Mouse (Mus musculus): ENCODE data around the gene Sox5.

Gene Sox5

DNA sequence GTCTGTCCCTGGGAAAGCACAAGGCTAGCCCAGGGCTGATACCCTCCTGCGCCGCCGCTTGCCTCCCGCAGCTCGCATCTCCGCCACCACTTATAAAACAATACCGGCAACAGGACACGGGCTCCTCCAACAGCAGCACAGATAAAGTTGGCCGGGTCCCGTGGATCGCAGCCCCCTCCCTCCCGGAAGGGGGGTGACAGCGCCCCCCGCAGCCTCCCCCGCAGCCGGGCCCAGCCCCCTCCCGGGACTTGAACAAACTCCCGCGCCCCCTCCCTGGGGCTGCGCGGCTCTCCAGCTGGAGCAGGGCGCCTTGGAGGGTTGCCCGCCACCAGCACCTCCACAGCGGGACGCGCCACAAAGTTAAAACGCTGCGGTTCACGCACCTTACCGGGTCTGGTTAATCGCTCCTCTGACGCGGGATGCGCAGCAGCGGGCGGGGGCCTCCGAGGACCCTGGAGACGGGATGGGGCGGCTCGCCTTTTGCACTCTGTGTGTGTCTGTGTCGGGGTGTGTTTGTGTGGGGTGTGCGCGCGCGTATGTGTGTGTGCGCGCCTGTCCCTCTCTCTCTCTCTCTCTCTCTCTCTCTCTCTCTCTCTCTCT lies at the start of gene Sox5:
TSS of gene Sox5 (minus strand) at position 547 of the 600 bp plus-strand sequence.
- in situ Hi-C loops (cut with MboI; ENCODE audit: low sequenced_read_pairs), result no loop called here

DNA sequence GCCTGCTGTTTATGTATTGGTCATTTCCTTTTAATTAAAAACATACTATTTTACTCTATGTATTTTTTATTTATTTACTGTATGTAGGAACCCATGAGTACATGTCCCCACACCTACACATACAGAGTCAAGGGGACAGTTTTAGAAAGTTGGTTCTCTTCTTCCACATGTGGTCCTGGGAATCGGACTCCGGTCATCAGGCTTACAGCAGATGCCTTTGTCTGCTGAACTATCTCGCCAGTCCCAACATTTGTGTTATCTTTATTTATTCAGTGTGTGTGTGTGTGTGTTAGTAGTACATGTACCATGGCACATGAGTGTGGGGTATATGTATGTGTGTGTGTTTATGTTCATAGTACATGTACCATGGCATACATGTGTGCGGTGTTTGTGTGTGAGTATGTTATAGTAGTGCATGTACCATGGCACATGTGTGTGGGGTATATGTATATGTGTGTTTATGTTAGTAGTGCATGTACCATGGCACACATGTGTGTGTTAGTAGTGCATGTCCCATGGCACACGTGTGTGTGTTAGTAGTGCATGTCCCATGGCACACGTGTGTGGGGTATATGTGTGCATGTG lies 43.3 kb upstream of the Sox5 start:
- in situ Hi-C loops (cut with MboI; ENCODE audit: low sequenced_read_pairs), result no loop called here

DNA sequence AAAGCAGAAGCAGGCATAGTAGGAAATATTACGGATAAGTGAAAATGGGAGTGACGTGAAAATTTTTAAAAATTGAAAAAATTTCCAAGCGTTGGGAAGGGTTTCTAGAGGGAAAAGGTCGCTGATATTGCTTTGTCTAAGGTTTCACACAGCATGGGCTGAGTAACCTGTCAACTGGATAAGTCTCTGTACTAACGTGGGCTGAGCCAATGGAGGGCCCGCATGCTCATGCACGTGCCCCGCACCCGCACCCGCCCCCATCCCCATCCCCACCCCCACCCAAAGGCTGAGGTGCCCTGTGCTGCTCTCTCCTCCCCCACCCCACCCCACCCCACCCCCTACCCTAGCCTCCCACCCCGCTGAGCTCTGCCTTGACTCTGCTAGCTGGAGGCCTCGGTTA lies 42.4 kb upstream of the Sox5 start:
- in situ Hi-C loops (cut with MboI; ENCODE audit: low sequenced_read_pairs), result no loop called here

DNA sequence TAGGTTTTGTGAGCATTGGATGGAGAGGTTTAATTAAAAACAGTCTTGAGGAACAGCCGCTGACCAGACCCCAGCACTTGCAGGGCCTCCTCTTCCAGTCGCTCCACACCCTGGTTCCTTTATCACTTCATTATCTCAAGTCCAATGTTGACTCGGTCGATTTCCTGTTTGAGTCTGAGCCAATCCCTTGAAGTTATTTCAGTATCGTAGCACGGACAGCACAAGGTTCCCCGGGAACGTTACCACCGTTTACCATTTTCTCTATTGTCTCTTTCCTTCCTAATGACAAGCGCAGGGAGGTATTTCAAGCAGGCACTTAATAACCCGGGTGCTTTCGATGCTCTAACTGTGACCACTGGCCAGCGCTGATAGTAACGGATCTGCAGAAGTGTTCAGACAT lies 40.8 kb upstream of the Sox5 start:
- in situ Hi-C loops (cut with MboI; ENCODE audit: low sequenced_read_pairs), result no loop called here

DNA sequence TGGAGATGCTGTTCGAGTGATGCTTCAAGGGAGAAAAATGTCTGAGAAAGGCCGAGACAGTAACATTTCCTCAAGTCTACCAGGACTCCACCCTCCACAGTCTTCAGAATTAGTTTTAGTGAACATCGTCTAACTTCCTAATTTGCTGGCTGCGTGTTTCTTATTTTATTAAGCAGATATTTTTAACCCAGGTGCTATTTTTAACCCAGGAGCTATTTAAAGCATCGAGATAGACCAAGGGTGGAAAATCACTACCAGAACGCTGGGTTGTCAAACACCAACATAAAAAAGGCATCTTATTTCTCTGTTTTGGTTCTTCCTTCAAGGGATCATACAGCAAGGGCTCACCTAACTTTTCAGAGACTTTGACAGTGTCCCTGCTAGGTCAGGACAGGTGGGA lies 39.2 kb upstream of the Sox5 start:
- in situ Hi-C loops (cut with MboI; ENCODE audit: low sequenced_read_pairs), result no loop called here

DNA sequence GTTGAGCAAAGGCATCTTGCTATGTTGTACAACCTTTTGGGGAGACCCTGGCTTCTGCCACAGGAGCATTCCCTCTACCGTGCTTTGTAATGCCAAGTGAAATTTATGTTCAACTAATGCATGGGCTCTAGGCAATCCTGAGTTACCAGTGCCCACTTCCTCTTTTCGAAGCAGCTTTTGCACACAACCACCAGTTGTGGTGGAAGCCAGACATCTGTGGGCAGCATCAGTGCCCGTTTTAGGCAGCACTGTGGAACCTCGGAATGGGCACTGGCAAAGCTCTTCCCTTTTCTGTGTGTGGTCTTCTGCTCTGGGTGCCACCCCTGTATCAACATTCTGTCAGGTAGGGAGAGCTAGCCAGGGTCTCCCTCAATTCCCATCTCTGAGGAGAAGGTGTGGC lies 36.2 kb upstream of the Sox5 start:
- in situ Hi-C loops (cut with MboI; ENCODE audit: low sequenced_read_pairs), result no loop called here

DNA sequence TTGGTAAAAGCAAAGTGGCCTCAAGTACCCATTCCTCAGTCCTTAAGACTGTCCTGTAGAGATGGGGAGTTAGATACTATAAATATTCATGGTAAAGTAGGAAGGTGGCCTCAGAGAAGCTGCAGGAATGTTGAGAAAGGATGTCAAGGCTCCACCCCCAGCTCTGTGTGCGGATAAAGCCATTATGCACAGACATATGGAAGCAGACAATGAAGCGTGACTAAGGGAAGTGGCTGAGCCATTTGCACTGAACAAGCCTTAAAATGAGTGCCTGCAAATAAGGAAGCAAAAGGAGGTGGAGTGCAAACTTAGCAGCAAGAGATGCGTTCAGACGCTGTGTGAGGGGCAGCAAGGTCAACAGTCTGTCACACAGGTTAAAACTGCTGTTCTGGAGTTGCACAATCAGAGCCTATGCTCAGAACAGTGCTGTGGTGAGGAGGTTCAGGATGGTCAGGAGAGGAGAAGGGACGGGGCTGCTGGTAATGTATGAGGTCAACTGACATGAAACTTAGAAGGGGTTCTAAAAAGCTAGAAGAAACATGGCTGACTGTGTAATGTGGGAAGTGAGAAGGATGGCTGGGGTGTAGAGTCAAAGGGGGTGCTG lies 35.7 kb upstream of the Sox5 start:
- in situ Hi-C loops (cut with MboI; ENCODE audit: low sequenced_read_pairs), result no loop called here

DNA sequence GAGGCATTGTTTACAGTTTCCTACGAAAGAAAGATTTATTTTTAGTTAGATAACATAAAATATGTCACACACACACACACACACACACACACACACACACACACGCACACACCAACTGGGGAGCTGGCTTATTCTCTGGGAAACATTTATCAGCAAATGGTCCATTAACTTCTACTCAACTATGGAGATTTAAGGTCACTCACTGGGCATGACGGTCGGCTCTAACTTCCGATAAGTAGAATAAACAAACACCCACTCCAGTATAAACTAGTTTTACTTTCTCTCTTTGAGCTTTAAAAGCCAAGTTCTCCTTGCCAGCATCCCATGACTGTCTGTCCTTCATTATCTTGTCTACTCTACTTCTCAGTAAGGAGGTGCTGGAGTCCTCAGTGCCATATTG lies 33.8 kb upstream of the Sox5 start:
- in situ Hi-C loops (cut with MboI; ENCODE audit: low sequenced_read_pairs), result no loop called here

DNA sequence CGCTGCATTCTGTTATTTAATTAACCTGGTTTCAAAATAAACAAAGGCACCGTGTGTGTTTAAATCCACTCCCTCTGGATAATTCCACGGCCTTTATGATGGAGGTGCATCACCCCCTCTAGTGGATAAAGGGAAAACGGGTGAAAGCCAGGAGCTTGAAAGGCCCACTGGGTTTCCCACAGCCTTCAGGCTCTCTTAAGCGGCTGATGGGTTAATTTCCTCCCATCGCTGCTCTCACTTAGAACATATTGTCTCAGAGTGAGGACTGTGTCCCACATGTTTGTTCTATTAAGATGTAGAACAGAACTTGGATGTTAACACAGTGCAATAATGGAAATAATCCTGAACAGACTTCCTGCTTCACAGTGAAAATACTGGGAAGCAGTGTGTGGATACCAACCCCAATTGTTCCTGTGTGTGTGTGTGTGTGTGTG lies 33.2 kb upstream of the Sox5 start:
- in situ Hi-C loops (cut with MboI; ENCODE audit: low sequenced_read_pairs), result no loop called here

DNA sequence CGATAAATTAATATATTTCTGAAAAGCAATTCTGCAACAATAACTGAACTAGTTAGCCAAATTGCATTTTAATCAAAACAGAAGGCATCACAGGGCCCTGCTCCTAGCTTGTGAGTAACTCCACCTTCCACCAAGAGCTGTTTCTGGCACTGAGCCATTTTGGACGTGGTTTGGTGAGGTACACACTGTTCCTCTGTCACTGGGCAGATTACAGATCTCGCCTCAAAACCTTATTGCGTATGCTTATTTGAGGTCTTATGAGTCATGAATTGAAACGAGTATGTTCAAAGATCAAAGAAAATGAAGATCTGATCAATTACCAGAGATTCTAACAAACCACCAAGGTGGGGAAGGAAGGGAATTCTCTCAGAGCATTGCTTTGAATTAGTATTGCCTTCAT lies 22.5 kb upstream of the Sox5 start:
- in situ Hi-C loops (cut with MboI; ENCODE audit: low sequenced_read_pairs), result no loop called here

DNA sequence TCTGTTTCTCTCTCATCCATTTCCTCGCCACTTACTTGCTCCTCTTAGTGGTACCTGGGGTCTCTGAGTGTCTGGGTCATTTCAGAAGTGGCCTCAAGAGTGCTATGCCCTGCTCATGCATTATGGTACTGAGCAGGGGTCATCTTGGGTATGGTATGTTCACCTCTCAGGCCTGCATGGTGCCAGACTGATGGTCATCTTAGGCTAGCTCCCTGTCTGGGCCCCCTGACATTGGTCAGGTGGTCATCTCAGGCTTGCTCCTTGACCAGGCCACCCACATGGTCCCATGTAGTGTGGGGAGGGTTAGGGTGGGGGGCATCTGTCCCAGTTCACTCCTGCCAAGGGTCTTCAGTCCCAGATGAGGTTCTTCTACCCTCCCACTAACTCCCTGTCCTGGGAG lies 21.3 kb upstream of the Sox5 start:
- in situ Hi-C loops (cut with MboI; ENCODE audit: low sequenced_read_pairs), result no loop called here

DNA sequence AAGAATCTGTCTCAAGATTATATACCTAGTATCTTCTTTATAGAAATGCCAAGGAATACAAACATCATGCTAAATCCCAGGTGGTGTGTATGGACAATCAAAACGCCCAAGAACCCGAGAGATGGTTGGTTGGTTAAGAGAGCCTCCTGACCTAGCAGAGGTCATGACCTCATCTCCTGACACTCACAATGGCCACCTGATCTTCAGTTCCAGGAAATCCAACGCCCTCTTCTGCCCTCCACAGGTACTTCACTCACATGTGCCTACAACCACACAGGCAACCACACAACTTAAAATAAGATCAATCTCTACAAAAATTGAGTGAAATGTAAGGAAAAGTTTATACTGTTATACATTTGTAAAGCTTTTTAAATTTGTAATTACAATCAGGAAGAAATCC lies 12.6 kb upstream of the Sox5 start:
- in situ Hi-C loops (cut with MboI; ENCODE audit: low sequenced_read_pairs), result no loop called here

DNA sequence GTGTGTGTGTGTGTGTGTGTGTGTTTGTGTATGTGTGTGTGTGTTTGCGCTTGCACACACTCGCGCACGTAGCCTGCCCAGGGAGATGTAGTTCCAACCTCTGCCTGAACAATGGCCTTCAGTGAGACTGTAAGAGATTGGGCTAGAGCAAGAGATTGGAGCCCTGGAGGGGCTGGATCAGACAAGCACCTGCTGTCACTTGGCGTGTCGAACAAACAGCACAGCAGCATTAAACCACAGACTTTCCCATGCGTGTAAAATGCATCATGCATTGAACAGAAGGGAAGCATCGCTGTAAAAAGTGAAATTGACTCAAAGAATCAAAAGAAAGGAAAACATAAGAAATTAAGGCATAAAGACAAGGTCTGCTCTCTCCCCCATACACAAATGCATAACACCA lies 11.1 kb upstream of the Sox5 start:
- in situ Hi-C loops (cut with MboI; ENCODE audit: low sequenced_read_pairs), result no loop called here

DNA sequence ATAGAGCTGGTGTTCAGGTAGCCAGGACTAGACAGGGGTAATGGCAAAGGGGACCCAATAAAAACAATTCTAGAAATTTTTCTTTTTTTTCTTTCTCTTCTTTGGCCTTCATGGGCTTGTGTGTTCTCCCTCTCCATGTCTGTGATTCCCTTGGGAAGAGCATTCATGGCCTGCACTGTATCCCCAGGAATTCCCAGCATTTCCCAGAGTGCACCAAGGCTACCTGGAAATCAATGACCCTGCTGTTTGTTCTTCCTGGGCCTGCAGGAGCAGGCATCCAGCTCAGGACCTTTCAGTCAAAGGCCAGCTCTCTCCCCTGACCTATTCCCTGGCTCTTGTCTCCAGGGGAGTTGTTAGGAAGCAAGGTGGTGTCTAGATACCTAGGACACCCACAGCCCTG lies 1.5 kb upstream of the Sox5 start:
- in situ Hi-C loops (cut with MboI; ENCODE audit: low sequenced_read_pairs), result no loop called here

DNA sequence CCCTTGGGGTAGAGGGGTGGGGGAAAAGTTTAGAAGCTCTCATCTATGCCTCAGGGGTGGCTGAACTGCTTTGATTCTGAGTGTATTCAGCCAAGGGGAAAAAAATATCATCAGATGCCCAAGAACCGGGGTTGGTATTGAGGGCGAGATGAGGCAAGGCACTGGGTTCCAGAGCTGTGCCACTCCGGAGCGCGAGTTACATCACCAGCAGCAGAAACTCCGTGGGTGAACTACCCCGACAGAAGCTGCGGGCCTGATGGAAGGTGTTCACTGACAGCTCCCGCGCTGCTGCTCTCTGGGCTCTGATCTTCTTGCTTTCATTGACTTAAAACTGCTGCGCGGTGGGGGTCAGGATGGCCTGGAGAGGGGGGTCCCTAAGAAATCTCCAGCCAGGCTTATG lies 1.1 kb upstream of the Sox5 start:
- in situ Hi-C loops (cut with MboI; ENCODE audit: low sequenced_read_pairs), result no loop called here

DNA sequence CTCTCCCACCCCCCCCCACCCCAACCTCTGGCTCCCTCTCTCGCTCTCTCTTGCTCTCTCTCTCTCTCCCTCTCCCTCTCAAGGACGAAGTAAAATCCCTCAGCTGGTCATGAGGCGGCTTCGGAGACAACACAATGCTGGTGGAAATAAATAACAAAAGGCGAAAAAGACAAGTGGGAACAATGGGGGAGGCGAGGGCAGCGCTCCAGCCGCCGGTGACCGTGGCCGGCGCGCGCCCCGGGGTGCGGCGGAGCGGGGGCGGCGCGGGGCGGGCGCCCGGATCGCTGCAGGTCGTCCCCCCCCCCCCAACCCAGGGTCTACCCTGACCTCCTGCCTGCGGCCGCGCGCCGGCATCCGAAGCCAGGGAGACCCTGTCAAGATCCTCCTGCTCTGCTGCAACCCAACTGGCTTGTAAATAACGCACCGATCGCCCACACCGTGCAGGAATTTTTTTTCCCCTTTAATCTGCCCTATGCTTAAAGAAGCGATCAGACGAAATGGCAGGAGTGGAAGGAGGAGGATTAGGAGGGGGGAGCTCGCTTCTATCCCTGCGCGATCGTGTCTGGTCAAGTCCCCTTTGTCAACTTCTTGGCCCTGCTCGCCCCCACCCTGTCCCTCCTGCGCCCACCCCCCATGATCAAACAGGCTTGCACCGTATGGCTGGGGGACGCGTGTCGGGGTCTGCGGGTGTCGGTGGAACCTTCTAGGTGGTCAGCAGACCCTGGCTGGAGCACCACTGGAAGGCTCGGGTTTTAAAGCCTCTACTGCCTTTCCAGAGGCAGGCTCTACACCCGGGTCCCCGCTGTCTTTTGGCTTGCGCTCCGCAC lies 467 bp upstream of the Sox5 start:
- in situ Hi-C loops (cut with MboI; ENCODE audit: low sequenced_read_pairs), result no loop called here

DNA sequence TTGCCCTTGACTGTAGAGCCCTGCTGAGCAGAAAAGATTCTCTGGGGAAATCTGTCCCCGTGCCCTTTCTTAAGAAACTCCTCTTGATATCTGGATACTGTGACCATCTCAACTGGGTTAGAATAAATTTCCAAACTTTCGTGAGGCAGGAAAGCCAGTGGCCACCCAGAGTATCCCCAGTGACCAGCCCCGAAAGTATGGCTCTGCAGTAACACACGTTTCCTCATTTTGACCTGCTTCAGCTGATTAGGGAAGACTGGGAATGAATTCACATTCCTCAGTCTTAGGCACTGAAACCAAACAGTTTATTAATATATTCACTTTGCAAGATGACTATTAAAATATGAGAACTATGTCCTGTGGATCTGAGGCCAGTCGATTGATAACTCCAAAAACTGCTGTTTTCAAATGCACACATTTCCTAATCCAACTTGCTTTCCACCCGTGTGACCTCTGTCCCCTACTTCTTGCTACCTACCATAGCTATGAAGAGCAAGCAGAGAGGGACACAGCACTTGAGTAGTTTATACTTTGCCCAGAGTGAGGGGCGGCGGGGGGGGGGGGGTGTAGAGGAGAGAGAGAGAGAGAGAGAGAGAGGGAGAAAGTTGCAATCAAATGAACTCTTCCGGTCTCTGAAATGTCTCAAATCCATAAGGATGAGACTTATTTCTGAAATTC lies 1.0 kb downstream of the Sox5 start:
- in situ Hi-C loops (cut with MboI; ENCODE audit: low sequenced_read_pairs), result no loop called here

DNA sequence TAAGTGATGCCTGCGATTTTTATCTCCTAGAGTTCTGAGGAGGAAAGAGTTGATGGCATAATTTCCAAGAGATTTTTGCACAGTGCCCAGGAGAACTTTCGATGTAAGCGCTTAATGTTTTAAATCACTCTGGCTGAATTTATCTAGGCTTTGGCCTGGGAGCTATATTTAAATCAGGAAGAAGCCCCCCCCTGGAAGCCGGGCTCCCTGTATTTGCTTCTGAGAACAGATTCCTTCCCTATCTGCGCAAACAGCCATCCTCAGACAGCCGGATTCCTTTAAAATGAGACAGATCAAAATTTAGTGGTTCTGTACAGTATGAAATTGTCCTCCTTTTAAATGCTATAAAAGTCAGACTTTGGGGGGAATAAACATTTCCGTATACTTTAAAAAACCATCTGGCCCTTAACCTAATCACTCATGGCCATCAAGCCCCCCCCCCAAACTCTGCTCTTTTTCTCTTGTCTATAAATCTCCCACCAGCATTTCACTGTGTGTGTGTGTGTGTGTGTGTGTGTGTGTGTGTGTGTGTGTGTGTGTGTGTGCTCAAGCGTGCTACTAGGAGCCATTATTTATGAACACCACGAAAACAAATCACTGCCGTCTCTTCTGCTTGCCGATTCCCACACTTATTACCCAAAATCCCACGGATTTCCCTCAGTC lies 1.7 kb downstream of the Sox5 start:
- in situ Hi-C loops (cut with MboI; ENCODE audit: low sequenced_read_pairs), result no loop called here

DNA sequence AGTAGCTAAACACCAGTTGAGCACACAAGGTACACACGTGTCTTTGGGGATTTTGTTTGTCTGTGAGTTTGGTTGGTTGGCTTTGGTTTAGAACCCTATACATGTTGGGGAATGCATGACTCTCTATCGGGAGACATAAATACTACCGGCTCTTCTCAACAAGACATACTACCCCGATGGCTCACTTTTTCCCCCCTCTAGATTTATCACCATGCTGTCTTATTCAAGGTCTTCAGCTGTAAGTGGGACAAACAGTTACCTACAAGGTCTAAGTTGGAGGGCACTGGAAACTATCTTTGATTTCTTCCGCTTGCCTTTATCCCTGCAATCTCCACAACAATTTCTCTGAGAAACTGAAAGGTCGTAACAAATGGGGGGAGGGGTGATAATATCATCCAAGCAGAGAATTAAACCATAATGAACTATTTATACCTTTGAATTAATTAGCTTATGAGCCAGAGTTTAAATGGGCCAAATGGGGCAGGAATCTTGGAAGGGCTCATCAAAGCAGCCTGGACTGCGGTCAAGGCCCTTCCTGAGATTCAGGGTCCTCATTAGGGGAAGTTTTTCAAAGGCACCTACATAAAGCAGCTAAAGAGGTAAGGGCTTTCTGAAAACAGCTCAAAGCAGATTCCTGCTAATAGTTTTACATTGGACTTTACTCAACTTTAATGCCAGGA lies 4.3 kb downstream of the Sox5 start:
- in situ Hi-C loops (cut with MboI; ENCODE audit: low sequenced_read_pairs), result no loop called here

DNA sequence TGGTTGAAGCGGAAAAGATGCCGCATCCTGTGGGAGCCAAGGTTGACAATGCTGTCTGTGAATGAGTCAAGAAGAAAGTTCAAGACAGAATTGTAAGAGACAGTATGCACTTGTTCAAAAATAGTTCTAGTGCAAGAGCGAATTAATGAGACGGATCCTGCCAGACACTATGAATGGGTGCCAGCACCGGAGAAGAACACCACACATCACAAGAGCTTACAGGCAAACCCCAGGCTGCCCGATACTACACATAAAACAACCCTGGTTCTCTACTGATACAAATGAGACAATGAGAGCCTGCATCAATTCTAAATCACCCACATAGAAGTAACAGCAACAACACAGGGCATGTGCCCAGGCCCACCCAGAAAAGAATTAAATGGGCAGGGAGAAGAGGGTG lies 8.0 kb downstream of the Sox5 start:
- in situ Hi-C loops (cut with MboI; ENCODE audit: low sequenced_read_pairs), result no loop called here
